Mouse (Mus musculus) testis, adult 2 months (tissue): Measurements from ENCODE around the gene Il9r.

Experiments
- CTCF ChIP-seq: fragments of 200-500 bp; IDR thresholded peaks from 2 replicates; pipeline ENCODE4 v1.5.1; 2012; ENCODE audit warnings: low read depth, mild to moderate bottlenecking, inconsistent platforms, low read length, moderate library complexity; ENCODE audit not compliant: control insufficient read depth, insufficient read depth, insufficient replicate concordance
- POLR2A ChIP-seq: fragments of 200-500 bp; IDR thresholded peaks from 2 replicates; pipeline ENCODE4 v1.6.1; 2012; ENCODE audit warnings: low read depth, mild to moderate bottlenecking, inconsistent platforms, low read length, moderate library complexity; ENCODE audit not compliant: control insufficient read depth

GRCm38 (mm10) chr11:32187256-32187655 lies 12.8 kb downstream of the Il9r start:
- TF ChIP-seq POLR2A (no peak), CTCF (no peak)
